Mouse (Mus musculus): ENCODE data around the gene Lhfpl3.
"Not testable (repeated sequence)": the region's sequence is repeated elsewhere in the genome, so short reads cannot be mapped to it uniquely, and the experiment has no call there.

The Lhfpl3 gene

DNA sequence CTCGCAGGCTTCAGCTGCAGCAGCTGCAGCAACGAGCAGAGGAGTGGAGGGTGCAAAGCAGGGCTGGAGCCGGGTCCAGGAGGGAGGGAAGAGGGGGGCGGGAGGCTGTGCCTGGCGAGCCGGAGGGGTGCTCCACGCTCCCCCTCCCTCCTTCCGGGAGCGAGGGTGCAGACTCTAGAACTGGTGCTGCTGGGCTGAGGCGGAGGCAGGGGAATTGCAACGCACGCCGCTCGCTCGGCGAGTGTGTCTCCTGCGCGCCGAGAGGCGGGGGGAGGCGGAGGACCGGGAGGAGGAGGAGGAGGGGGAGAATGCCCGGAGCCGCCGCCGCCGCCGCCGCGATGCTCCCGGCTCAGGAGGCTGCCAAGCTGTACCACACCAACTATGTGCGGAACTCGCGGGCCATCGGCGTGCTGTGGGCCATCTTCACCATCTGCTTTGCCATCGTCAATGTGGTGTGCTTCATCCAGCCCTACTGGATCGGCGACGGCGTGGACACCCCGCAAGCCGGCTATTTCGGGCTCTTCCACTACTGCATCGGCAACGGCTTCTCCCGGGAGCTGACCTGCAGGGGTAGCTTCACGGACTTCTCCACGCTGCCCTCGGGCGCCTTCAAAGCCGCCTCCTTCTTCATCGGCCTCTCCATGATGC lies at the start of gene Lhfpl3:
Gene Lhfpl3, plus strand, starts transcription at position 175 of the 648 bp plus-strand sequence.
- no peak for DNase-seq (ENCODE audit: low spot score in 2 of 2)

DNA sequence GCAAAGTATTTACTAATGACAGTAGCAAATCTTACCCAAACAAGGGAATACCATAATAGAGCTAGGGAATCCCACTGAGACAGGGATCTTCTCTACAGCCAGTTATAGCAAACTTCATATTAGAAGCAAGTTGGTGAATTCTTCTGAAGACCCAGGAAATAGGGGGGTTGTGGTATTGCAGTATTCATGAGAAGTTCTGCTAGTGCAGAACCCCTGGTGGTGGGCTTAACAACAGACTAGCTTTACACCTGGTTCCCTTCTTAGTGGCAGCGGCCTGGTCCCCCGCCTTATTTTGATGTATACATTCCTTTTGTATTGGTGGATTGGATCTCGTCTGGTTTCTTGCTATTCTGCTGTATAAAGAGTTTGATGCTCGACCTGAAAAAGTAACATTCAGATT lies 39.6 kb upstream of the Lhfpl3 start:
- DNase-seq (ENCODE audit: low spot score in 2 of 2): not testable (repeated sequence)

DNA sequence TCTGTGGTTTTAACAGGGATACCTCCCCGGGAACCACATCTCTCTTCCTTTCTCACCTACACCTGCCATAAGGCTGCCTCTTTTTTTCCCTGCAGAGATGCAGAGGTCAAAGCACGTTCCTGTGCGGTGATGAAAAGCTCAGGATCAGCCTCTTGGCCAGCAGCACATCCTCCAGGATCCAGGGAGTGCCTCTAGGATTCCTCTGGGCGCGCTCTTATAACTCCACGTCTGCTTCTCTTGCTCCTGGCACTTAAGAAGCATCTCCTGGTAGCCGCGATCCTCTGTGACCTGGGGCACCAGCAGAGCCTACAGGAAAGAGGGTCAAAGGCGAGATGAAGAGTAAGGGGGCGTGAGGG lies 352 bp upstream of the Lhfpl3 start:
- no peak for DNase-seq (ENCODE audit: low spot score in 2 of 2)

DNA sequence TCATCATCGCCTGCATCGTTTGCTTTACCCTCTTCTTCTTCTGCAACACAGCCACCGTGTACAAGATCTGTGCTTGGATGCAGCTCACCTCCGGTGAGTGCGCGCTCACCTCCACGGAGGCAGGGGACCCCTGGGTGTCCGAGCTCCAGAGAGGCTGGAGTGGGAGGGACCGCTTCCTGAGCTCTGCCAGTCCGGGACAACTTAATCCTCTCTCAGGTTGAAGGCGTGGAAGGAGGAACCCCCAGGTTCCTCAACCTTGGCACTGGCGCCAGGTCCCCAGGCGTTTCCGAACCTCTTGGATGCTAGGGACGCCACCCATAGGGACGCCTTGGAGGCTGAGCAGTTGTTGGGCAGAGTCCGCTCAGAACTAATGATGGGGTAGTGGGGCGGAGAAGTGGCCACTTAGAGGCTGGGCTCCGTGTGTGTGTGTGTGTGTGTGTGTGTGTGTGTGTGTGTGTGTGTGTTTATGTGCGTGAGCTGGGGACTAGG lies 718 bp downstream of the Lhfpl3 start:
- no peak for DNase-seq (ENCODE audit: low spot score in 2 of 2)

DNA sequence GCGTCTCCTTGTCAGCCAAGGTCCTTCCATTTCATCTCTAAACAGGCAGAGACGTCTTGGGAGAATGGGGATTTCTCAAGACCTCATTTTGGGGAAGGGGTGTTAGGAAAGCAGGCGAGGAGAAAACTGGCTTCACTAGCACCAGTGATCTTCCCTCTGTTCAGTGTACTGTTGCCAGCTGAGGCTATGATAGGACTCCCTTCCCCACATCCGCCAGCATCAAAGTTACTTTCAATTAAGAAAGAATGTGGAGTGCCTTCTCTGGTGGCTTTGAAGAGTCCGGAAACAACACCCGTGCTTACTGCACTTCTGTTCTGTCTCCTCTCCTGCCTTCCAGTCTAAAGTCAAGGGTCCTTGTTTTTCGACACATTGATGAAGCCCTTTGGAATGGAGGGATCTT lies 1.4 kb downstream of the Lhfpl3 start:
- DNase-seq (ENCODE audit: low spot score in 2 of 2): no peak

DNA sequence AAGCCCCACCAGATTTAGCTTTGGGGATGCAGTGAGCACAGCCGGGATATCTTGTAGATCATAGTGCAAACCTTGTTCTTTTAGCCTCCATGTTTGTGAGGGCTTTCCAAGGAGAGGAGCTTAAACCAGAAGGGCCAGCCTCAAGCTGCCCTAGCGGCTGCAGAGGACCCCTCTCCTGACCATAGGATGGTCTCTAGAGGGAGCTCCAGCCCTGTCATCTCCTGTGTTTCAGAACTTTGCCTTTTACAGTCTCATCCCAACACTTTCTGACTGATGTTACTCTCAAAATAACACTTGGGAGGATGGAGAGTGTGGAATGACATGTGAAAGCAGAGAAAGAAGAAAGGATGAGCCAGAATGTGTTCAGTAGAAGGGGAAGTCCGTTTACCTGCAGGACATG lies 11.4 kb downstream of the Lhfpl3 start:
- no peak for DNase-seq (ENCODE audit: low spot score in 2 of 2)

DNA sequence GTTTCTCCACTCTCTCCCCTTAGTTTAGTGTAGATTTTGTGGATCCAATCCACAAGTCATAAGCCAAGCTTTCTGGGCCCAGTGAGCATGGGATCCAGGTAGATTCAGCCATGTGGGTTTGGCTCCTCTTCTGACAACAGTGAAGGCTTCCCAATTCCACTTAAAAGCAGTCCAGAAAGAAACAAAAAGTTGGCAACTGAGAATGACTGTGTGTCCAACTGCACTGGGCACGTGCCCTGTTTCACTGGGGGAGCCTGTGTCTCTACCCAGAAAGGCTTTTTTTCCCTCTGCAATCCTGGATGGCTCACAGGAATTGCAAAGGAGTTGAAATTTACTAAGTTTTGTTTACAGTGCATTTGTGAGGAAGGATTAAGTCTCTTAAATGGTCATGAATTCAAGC lies 24.9 kb downstream of the Lhfpl3 start:
- no peak for DNase-seq (ENCODE audit: low spot score in 2 of 2)

DNA sequence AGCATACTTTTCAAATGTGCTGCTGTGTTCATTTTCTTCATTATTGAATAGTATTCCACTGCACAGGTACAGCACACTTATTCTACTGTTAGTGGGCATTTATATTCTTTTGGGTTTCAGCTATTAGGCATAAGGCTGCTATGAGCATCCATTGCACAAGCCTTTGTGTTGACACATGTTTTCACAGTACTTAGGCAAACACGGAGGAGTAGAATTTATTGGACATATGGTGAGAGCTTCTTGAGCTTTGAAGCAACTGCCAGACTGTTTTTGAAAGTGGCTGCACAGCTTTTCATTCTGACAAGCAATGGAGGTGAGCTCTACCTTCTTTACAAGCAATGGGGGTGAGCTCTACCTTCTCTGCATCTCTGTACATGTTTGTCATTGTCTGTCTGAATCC lies 49.5 kb downstream of the Lhfpl3 start:
- no peak for DNase-seq (ENCODE audit: low spot score in 2 of 2)

DNA sequence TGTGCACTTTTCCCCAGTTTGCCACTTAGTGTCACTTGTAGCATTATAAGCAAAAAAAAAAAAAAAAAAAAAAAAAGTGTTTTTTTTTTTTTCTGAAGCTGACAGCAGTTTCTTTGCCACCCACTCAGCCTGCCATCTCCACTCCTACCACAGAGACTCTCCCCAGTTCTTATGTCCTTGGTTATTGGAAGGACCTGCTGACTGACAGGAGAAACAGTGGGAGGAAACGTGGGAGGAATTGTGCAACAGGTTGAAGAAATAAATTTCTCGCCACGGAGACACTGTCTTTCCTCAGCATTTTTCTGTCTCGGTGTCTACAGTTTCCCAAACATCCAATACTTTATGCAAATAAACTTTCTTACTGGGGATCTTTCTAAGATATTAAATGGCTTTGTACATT lies 67.6 kb downstream of the Lhfpl3 start:
- no peak for DNase-seq (ENCODE audit: low spot score in 2 of 2)

DNA sequence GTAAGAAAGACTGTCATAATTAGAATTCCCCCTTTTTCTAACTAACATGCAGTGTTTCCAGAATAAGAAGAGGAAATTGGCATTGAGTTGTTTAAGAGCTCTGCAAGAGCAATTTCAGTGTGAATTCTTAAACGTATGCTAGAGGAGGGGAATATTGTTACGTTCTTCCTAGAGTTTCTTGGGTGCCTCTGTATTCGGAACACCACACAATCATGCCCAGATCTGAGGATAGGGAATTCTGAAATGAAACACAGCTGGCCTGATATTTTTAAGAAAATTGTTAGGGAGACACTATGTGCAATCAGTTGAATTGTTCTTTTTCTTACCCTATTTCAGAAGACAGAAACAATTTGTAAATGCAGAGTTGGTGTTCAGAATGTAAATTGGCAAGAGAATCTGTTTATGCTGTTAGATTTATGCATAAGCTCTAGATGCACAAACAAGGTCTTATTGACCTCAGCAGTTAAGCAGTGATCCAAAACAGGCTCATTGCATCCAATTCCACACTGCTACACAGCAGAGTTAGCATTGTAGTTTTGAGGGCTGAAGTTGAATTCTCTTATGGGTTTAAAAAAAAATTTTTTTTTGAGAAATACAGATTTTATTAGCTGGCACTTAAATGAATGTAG lies 84.1 kb downstream of the Lhfpl3 start:
- DNase-seq (ENCODE audit: low spot score in 2 of 2): no peak

DNA sequence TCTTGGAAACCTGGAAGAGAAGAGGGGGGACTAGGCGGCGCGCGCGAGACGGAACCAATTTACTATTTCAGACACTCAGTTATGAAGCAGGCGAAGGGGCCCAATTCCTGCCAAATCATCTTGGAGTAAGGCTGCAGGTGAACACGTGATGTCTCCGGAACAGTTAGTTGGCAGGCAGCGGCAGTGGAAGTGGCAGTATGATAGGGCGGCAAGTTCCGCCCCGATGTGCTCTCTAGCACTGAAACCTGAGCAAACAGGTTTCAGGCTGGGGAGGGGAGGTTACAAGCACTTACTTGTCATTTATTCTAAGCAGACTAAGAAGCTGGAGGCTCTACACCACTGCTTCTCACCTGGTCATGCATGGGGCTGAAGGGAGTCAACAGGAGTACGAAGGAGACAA lies 105.7 kb downstream of the Lhfpl3 start:
- no peak for DNase-seq (ENCODE audit: low spot score in 2 of 2)

DNA sequence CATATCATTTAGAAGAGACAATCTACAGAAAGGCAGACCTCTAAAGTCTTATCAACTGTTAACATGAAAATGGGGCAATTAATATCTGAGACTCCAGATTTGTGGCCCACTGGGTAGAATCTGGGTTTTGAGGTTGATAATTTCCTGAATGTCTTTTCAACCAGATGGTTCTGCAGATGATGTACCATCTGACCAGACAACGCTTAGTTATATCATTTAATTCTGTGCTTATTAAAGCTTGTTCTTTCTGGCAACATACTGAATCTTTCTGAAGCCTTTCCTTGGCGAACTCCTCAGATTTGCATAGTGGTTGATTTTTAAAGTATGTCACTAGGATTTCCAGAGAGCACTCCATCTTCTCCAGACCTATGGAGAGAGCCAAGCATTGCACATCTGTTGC lies 107.6 kb downstream of the Lhfpl3 start:
- no peak for DNase-seq (ENCODE audit: low spot score in 2 of 2)

DNA sequence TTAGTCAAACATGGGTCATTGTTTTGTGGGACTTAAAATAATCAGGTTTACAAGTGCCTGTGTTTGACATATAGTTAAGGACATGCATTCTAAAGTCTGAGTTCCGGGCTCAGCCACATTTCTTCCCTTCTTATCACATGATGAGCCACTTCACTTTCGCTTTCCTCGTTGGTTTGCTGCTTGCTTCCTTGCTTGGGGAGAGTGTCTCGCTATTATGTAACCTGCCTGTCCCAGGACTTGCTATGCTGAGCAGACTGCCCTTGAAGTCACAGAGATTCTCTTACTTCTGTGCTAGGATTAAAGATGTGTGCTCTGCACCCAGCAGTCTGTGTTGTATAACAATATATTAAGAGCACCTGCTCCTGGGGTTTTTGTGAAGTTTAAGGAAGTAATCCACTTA lies 110.6 kb downstream of the Lhfpl3 start:
- no peak for DNase-seq (ENCODE audit: low spot score in 2 of 2)

DNA sequence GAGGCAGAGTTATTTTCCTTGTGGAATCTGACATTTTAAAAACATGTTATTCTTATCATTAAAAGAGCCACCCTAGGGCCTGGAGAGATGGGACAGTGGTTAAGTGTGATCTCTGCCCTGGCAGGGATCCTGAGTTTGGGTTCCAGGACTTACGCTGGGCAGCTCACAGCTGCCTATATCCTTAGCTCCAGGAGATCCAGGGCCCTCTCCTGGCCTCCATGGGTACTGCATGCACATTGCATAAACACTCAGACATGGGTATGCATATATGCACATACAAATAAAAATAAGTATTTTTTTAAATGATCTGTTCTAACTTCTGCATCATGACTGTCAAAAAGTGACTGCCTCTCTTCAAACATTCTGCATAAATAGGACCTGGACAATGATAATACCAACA lies 115.5 kb downstream of the Lhfpl3 start:
- no peak for DNase-seq (ENCODE audit: low spot score in 2 of 2)

DNA sequence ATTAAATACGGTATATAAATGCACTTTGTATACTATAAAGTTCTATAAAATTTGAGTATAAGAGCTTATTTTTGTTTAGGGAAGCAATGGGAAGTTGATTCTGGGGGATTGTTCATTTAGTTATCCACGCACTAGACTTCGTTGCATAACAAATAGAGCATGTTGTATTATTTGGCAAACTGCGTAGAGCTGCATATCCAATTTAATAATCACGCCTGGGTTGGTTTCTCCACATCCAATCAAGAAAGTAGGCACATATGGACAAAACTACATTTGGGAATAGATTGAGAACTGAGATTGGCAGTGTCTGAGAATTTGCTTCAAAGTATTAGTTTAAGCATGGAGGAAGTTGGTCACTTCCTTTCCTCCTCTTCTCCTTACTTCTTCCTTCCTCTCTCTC lies 123.2 kb downstream of the Lhfpl3 start:
- no peak for DNase-seq (ENCODE audit: low spot score in 2 of 2)

DNA sequence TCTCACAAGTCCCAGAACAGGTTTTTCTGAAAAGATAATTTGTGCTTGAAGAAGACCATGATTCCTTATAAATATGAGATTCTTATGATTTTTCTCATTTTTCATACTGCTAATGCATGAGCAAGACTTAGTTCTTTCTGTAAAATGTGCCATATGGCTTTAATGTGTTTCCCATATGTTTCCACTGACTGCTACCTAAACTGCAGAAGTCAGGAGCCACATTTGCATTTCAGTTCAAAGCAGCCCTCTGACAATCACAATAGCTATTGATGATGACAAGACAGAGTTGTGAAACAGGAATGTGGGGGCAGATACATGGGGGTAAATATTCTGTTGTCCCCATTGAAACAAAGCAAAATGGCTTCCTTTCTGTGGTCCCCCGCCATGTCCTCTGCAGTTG lies 126.6 kb downstream of the Lhfpl3 start:
- no peak for DNase-seq (ENCODE audit: low spot score in 2 of 2)

DNA sequence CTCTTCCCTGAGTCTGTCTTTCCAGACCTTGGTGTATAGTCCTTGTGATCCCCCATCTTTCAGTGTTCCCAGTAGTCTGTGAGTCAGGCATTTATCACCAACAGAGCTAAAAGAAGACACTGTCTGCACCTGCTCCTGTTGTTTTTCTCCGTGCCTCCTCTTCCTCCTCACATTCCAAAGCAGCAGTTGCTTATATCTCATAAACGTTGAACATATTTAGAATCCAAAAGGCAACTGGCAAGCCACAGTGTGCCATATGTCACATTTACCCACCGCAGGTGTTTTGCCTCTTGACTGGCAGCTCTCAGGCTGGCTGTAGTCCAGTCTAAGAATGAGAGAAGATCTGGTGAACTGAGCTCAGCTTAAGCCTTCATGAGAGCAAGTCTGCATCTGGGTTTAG lies 142.5 kb downstream of the Lhfpl3 start:
- no peak for DNase-seq (ENCODE audit: low spot score in 2 of 2)

DNA sequence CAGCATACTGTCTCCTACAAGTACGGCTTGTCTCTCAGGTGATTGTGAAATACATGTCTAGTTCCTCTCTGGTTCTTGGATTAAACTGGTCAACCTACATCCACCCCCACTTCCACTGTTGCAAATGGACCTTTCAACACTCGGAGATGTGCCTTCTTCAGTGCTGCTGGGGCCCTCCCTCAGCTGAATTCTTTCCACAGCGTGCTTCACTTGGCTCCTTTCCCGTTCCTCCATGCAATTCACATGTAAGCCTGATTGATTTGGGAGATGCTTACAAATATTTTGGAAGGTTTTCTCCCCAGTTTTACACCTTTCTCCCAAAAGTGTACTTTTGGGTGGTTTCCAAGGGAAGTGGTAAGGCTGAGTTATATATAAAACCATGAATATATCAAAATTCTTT lies 143.6 kb downstream of the Lhfpl3 start:
- DNase-seq (ENCODE audit: low spot score in 2 of 2): no peak

DNA sequence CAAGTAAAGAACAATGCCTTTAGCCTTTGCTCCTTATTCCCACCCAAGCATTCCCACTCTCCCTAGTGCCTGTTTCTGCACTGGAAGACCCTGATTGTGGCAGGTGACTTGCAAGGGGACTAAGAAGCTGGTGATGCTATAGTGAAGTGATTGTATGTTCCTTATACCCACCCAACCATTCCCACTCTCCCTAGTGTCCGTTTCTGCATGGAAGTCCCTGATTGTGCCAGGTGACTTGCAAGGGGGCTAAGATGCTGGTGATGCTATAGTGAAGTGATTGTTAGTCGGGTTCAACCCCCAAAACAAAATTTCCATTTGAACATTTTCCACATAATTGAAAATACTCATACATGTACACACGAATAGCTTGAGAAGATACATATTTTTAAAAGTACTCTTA lies 151.4 kb downstream of the Lhfpl3 start:
- no peak for DNase-seq (ENCODE audit: low spot score in 2 of 2)

DNA sequence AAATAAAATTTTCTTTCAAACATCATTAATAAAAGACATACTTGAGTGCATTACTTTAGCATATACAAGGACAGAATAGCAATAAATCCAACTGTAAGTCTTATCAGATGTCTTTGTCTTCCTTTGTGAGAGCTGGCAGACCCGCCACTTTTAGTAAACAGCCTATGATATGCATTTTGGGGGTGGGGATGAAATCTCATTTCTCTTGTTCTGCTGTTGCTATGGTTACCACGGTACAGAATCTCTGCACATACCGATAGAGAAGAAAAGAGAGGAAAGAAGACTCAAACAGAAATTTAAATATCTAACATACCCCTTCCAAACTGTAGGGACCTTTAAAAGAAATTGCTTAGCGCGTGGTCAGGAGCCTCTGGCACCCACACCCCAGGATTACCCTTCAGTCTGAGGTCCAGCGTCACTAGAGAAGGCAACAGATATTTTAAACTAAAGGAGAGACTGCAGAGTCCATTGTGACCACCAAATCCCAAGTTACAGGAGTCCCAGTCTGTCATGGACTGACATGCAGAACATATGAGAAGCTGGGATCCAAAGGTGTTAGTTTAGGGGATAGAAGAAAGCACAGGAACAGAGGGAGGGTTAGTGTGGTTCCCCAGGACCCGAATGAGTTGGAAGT lies 151.9 kb downstream of the Lhfpl3 start:
- DNase-seq (ENCODE audit: low spot score in 2 of 2): no peak

DNA sequence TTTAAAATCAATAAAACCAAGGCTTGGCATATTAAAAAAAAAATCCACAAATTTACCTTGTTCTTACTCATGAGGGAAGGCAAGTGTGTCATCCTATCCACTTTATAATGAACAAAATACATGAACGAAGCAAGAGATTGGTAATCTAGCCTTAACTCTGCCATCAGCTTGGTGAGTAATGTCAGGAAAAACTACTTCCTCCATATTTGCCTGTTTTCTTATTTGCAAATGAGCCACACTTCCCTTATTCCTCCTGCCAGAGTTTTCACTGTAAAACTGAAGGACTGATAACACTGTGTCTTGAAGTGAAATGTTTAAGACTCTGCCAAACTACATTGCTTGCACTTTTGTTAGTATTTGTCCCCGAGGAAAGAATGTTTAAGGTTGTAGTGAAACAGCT lies 152.7 kb downstream of the Lhfpl3 start:
- DNase-seq (ENCODE audit: low spot score in 2 of 2): no peak

DNA sequence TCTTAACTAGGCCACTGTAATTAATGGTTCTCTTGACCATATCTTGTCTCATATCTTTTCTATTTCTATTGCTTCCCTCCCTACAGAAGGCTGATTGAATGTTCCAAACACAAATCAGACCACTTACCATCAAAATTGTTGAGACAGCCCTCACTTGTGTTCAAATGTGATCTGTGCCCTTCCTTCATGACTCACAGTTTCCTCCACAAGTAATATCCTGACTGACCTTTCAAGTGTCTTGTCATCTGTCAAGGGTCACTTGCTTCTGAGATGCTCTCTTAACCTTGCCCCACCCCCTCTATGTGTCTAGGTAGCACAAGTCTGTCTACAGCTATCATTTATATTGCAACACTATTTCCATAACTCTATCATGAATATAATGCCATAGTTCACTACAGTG lies 154.1 kb downstream of the Lhfpl3 start:
- DNase-seq (ENCODE audit: low spot score in 2 of 2): no peak

DNA sequence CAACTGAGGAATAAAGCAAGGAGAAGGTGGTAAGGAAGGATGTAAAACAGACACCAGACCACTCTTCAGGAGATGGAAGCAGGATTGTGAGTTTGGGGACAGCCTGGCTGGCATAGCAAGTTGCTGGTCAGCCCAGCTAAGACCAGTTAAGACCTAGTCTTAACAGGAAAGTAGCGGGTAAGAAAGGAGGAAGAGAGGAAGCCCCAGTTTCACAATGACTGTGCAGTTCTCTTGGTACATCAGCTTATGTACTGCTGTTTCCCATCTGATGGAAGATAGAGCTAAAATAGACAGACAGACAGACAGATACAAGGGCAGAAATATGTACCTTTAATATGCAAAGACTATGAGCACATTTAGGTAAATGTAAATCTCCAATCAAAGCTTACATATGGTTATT lies 171.3 kb downstream of the Lhfpl3 start:
- DNase-seq (ENCODE audit: low spot score in 2 of 2): no peak
